Mouse (Mus musculus): ENCODE measurements at regions not wholly inside any gene's neighbourhood (a gene's known extent, or its start where the extent isn't known, plus 50 kb on each side); places are given as distances from the start of the nearest gene placed in this dataset.

DNA sequence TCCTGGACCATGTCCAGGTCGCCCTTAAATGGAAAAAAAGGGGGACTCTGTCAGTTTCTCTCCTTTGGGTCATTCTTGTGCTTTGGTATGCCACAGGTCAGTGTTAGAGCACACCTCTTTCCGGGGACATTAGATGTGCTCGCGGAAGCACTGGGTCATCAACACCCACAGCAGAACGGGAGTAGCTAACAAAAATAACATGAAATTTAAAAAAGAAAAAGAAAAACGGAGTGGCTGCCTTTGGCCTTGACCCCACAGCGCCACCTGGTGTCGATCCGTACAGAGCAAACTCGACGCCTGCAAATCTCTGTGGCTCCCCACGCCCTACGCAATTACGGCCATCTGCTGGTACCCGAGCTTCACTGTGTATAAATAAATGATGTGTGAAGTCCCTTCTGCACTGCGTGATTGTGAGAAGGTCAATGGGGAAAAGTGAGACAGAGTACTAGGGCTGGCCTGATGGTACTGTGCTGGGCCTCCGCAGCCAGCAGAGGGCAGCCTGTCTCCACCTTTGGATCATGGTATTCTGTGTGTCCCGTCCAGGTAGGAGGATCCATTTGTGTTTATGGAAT is 99.0 kb upstream of the Slc7a12 start:
- H3K27ac ChIP-seq (ENCODE audit: insufficient read depth, low read depth, low read length), result no peak overlapping the region
- peak overlapping the region; percentile 29 for H3K4me3 ChIP-seq (ENCODE audit: insufficient read depth, low read length)
- no peaks in the 10 kb centered on the region for H3K4me1 ChIP-seq (ENCODE audit: control insufficient read depth, insufficient read depth, low read length)
- TF ChIP-seq POLR2A (IDR thresholded peaks at IDR 0.05; ENCODE audit: borderline replicate concordance, low read depth, low read length) (no peak), CTCF (IDR thresholded peaks at IDR 0.05; ENCODE audit: low read depth, low read length) (peak; percentile 99)

DNA sequence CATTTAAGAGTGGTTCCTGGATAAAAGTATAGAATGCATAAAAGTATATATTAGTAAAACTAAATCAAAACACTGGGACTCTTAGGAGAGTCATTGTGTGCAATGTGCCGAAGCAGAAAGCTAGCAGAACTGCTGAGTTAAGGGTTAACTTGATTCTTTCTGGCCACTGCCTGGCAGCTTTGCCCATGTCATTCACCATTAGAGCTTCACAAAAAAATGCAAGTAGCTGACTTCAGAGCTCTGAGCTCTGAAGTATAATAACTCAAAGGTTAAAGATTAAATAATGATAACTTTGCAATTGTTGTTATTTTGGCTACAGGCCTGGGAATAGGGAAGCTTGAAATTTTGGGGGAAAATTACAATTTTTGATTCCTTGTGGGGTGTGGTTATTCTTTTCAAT is 89.8 kb upstream of the Slc7a12 start:
- Histone ChIP-seq H3K27ac (ENCODE audit: insufficient read depth, low read depth, low read length) (no peak overlapping the region), H3K4me3 (ENCODE audit: insufficient read depth, low read length) (no peak overlapping the region)
- TF ChIP-seq POLR2A (IDR thresholded peaks at IDR 0.05; ENCODE audit: borderline replicate concordance, low read depth, low read length) (no peak), CTCF (IDR thresholded peaks at IDR 0.05; ENCODE audit: low read depth, low read length) (no peak)

DNA sequence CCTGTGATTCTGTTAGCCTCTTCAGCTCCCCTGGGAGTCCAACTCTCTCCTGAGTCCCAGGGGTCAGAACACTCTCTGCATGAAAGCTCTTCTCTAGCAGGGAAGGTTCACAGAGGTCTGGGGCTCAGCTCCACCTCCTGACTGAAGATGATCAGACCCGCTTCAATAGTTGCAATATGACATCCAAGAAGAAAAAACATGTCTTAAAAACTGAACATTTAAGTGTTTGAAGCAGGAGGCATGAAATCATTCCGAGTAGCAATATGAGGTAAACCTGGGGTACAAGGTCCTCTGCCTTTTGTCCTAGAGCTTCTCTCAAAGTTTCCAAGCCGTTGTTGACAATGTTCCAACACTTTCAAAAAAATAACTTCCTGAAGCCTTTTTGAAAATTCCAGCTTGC is 81.8 kb upstream of the Slc7a12 start:
- H3K4me3 ChIP-seq (ENCODE audit: insufficient read depth, low read length), result no peak overlapping the region
- no peaks in the 10 kb centered on the region for H3K4me1 ChIP-seq (ENCODE audit: control insufficient read depth, insufficient read depth, low read length)
- no peak overlapping the region for H3K27ac ChIP-seq (ENCODE audit: insufficient read depth, low read depth, low read length)
- no peak for TF ChIP-seq CTCF (IDR thresholded peaks at IDR 0.05; ENCODE audit: low read depth, low read length)
- no peak for TF ChIP-seq POLR2A (IDR thresholded peaks at IDR 0.05; ENCODE audit: borderline replicate concordance, low read depth, low read length)

More for the DNA sequence above, 89.8 kb upstream of the Slc7a12 start:
- no peaks in the 10 kb centered on the region for H3K4me1 ChIP-seq (ENCODE audit: control insufficient read depth, insufficient read depth, low read length)

DNA sequence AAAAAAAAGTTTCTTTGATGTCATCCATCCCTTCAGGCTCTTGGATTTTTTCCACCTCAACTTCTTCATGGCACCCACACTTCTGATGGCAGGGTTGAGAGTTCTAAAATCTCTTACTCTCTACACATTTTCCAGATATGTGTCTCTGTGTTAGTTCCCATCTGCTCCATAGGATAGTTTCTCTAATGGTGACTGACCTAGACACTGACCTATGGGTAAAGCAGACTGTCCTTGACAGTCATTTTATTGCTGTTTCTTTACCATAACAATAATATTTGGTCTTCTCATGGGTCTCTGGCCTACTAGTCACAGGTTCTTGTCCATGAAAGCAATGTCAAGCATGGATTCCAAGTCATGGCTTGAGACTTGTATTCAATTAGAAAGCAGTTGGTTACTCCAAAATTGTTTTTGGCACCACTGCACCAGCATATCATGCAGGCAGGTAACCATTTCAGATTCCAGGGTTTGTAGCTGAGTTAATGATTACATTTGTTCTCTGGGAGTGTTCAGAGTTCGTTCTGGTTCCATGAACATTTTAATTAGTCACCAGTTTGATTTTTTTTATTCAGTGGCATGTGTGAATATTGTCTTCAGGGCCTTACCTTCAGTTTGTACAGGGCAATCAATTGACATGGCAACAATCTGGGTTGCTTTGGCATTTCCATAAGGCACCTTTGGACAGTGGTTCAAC is 71.9 kb upstream of the Slc7a12 start:
- Histone ChIP-seq H3K4me3 (ENCODE audit: insufficient read depth, low read length) (no peak overlapping the region), H3K4me1 (ENCODE audit: control insufficient read depth, insufficient read depth, low read length) (no peaks in the 10 kb centered on the region), H3K27ac (ENCODE audit: insufficient read depth, low read depth, low read length) (no peak overlapping the region)
- TF ChIP-seq POLR2A (IDR thresholded peaks at IDR 0.05; ENCODE audit: borderline replicate concordance, low read depth, low read length) (no peak), CTCF (IDR thresholded peaks at IDR 0.05; ENCODE audit: low read depth, low read length) (no peak)

All from bone marrow macrophage, adult 2 months (primary cell).